Mouse (Mus musculus) embryonic fibroblast, embryonic 13.5 days (primary cell): ENCODE data around the gene Gpx2.

Source experiments
- CTCF ChIP-seq: IDR thresholded peaks from 2 replicates; pipeline ENCODE4 v1.5.1; 2011; ENCODE audit warnings: mild to moderate bottlenecking, control low read depth, low read length, moderate library complexity, borderline replicate concordance; ENCODE audit not compliant: insufficient read depth
- POLR2A ChIP-seq: IDR thresholded peaks from 2 replicates; pipeline ENCODE4 v1.6.1; 2011; ENCODE audit warnings: low read depth, mild to moderate bottlenecking, control low read depth, low read length, moderate library complexity

DNA sequence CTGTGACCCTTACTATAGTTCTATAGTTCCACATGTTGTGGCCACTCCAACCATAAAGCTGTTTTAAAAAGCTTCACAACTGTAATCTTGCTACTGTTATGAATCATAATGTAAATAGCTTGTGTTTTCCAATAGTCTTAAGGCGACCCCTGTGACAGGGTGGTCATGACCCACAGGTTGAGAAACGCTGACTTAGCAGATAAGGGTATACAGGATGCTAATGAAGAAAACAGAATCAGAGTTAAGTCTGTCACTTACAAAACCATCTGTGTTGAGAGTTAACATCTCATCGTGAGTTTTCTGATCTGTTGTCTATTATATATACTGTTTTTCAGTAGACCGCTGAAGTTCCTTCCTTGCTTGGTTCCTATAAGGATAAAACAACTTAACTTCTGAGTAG, 43.9 kb upstream of the Gpx2 start:
- TF ChIP-seq CTCF, result no peak
- no peak for TF ChIP-seq POLR2A
